Mouse (Mus musculus) ES-Bruce4 (cell line): Measurements from ENCODE around the gene Baz2b. TPM values are rescaled to one million over a fixed set of nuclear protein-coding genes. Genes with fewer than 3 reads are reported as not detected.
"Not testable (repeated sequence)": the region's sequence is repeated elsewhere in the genome, so short reads cannot be mapped to it uniquely, and the experiment has no call there.

Source experiments
- H3K27ac ChIP-seq: 2 replicates; pipeline ENCODE4 v1.5.1; 2012; ENCODE audit warnings: low read length, inconsistent platforms; ENCODE audit not compliant: insufficient read depth
- H3K27me3 ChIP-seq: 2 replicates; pipeline ENCODE4 v1.6.1; 2012; ENCODE audit warnings: mild to moderate bottlenecking, low read length, inconsistent platforms; ENCODE audit not compliant: control insufficient read depth, poor library complexity, insufficient read depth, severe bottlenecking
- H3K36me3 ChIP-seq: 2 replicates; pipeline ENCODE4 v1.6.1; 2012; ENCODE audit warnings: inconsistent platforms, mild to moderate bottlenecking, low read length, moderate library complexity; ENCODE audit not compliant: control insufficient read depth, poor library complexity, insufficient read depth, severe bottlenecking
- H3K4me1 ChIP-seq: one replicate; pipeline ENCODE4 v1.8.1; 2011; ENCODE audit warnings: low read length; ENCODE audit not compliant: control insufficient read depth, insufficient read depth
- H3K4me3 ChIP-seq: 2 replicates; pipeline ENCODE4 v1.5.1; 2011; ENCODE audit warnings: low read depth, mild to moderate bottlenecking, low read length
- H3K9ac ChIP-seq: 2 replicates; pipeline ENCODE4 v1.6.1; 2012; ENCODE audit warnings: low read depth, mild to moderate bottlenecking, inconsistent platforms; ENCODE audit not compliant: poor library complexity, severe bottlenecking
- H3K9me3 ChIP-seq: replicated peaks from 2 replicates; pipeline ENCODE4 v1.6.1; 2012; ENCODE audit warnings: mild to moderate bottlenecking, low read length, inconsistent platforms; ENCODE audit not compliant: control insufficient read depth, poor library complexity, insufficient read depth, severe bottlenecking
- CTCF ChIP-seq: IDR thresholded peaks from one replicate; pipeline ENCODE4 v1.8.1; 2011; ENCODE audit warnings: low read depth, low read length
- EP300 ChIP-seq: IDR thresholded peaks from 2 replicates; pipeline ENCODE4 v1.6.1; 2011; ENCODE audit warnings: low read depth, low read length; ENCODE audit not compliant: insufficient read depth
- POLR2A ChIP-seq: IDR thresholded peaks from one replicate; pipeline ENCODE4 v1.8.1; 2011; ENCODE audit warnings: low read length; ENCODE audit not compliant: insufficient read depth
- polyA plus RNA-seq: library from polyadenylated mRNA; stranded (reverse); fragments of >200 nt; gene quantifications from 2 replicates; pipeline ENCODE4 v1.2.4, GENCODE M21; 2011; ENCODE audit warnings: low read depth; ENCODE audit not compliant: missing spikeins, insufficient read depth, insufficient read length

The Baz2b gene
- polyA plus RNA-seq, 1 experiment: 43.2 TPM

DNA sequence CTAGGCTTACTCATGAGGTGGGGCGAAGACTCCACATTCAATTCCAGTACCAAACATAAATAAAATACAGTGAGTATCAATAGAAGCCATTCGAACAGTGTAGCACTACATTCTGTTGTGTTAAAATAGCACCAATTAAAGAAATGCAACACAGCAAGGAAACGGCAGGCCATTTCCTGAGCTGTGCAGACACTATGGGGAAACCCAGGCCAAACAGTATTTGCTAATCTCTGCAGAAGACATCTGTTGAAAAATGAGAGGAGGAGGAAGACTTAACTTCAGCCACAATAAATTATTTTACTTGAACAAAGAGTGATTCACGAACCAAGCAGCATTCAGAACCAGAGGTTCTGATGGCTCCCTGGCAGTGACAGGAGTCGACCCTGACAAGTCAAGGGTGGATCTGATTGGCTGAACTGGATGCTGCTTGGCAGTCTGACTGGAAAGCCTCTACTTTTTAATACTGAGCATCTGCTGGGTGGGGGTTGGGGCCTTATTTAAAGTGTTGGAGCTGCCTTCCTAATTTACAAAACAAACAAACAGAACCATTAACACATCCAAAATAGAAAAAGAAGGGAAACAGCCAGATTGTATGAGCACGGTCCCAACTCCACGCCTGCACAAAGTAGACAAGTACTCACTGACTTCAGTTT lies 126.5 kb downstream of the Baz2b start:
- Histone ChIP-seq H3K27me3 (no peaks in the 10 kb centered on the region), H3K4me3 (no peak overlapping the region), H3K4me1 (peaks cover 6% of the 10 kb centered on the region), H3K9ac (no peak overlapping the region), H3K36me3 (no peaks in the 10 kb centered on the region), H3K9me3 (no peaks in the 10 kb centered on the region), H3K27ac (peak overlapping the region; percentile 79)
- TF ChIP-seq CTCF: no peak
- TF ChIP-seq POLR2A: no peak
- TF ChIP-seq EP300: no peak

DNA sequence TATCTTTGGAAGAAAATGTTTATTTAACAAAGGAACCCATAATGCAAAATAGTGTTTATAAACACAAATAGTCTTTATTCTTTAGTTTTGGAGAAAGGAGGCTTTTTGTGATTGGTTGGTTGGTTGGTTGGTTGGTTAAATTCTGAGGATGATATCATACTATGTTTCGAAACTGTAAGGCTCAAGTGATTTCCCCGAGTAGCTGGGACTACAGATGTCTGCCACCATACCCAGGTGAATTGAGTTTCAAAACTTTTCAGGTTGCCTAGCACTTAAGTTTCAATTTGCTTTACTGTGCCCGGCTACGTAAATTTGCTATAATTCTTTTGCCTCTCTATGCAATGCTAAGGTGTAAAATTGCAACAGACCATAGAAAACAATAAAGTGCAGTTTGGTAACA lies 127.4 kb downstream of the Baz2b start:
- Histone ChIP-seq H3K4me1 (peaks cover 6% of the 10 kb centered on the region), H3K9ac (no peak overlapping the region), H3K36me3 (no peaks in the 10 kb centered on the region), H3K9me3 (no peaks in the 10 kb centered on the region), H3K27ac (no peak overlapping the region), H3K4me3 (no peak overlapping the region), H3K27me3 (no peaks in the 10 kb centered on the region)
- no peak for TF ChIP-seq POLR2A
- no peak for TF ChIP-seq EP300
- no peak for TF ChIP-seq CTCF

- H3K27me3 ChIP-seq: no peaks in the 10 kb centered on the region
- H3K9ac ChIP-seq: no peak overlapping the region
- H3K4me3 ChIP-seq: no peak overlapping the region
- no peak overlapping the region for H3K27ac ChIP-seq
- H3K4me1 ChIP-seq: peaks cover 9% of the 10 kb centered on the region
- H3K36me3 ChIP-seq: no peaks in the 10 kb centered on the region
- no peaks in the 10 kb centered on the region for H3K9me3 ChIP-seq
- TF ChIP-seq POLR2A (no peak), EP300 (peak; percentile 94)
These were observed 128.8 kb downstream of the Baz2b start for GRCm38 (mm10) chr2:60080831-60081230.

DNA sequence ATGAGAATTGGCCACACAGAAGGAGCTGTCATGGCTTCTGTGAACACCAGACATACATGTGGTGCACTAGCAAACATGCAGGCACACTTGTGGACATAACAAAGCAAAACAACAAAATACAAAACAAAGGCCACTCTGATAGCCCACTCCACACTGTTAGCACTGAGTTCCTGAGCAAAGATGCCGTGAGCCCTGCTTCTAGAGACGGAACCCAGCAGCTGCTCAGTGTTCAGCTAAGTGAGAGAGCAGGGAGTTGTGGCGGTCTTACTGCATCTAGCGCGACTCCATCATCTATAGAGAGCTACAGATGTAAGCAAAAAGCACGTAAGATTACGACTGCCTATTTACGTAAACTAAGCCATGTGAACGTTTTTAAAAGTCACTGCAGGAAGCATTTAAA lies 132.0 kb downstream of the Baz2b start:
- Histone ChIP-seq H3K27me3 (no peaks in the 10 kb centered on the region), H3K4me3 (no peak overlapping the region), H3K36me3 (no peaks in the 10 kb centered on the region), H3K4me1 (peaks cover 10% of the 10 kb centered on the region), H3K27ac (no peak overlapping the region), H3K9me3 (no peaks in the 10 kb centered on the region), H3K9ac (no peak overlapping the region)
- no peak for TF ChIP-seq EP300
- TF ChIP-seq CTCF: no peak
- TF ChIP-seq POLR2A: no peak

DNA sequence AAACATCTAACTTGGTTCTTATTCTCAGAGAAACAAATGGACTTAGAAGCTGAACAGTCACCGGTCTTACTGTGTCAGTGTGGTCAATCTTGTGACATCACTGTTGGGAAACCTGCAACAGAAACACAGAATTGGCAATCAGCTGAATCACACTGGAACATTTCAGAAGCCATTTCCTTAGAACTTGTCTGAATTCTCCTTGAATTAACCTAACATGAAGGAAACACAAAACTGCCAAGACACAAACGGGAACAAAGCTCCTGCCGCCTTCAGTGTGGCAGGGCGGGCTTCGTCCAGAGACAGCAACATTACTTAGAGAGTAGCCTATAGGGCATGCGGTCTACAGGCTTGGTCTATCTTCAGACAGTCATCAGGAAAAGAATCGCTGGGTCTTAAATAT lies 132.8 kb downstream of the Baz2b start:
- no peak overlapping the region for H3K9ac ChIP-seq
- no peaks in the 10 kb centered on the region for H3K36me3 ChIP-seq
- peaks cover 10% of the 10 kb centered on the region for H3K4me1 ChIP-seq
- no peak overlapping the region for H3K4me3 ChIP-seq
- no peaks in the 10 kb centered on the region for H3K9me3 ChIP-seq
- H3K27me3 ChIP-seq: no peaks in the 10 kb centered on the region
- TF ChIP-seq EP300 (no peak), POLR2A (no peak), CTCF (no peak)
- H3K27ac ChIP-seq: no peak overlapping the region

GRCm38 (mm10) chr2:60076025-60076424 lies 133.6 kb downstream of the Baz2b start:
- H3K4me1 ChIP-seq: peaks cover 10% of the 10 kb centered on the region
- no peaks in the 10 kb centered on the region for H3K36me3 ChIP-seq
- H3K9ac ChIP-seq: no peak overlapping the region
- H3K9me3 ChIP-seq: no peaks in the 10 kb centered on the region
- no peak for TF ChIP-seq POLR2A
- TF ChIP-seq EP300: no peak
- TF ChIP-seq CTCF: no peak
- H3K27ac ChIP-seq: peak overlapping the region; percentile 56; the same call in 1 of the 2 replicates
- H3K27me3 ChIP-seq: no peaks in the 10 kb centered on the region
- no peak overlapping the region for H3K4me3 ChIP-seq

GRCm38 (mm10) chr2:60073798-60074197 lies 135.8 kb downstream of the Baz2b start:
- H3K36me3 ChIP-seq, H3K9me3 ChIP-seq, H3K9ac ChIP-seq, H3K27me3 ChIP-seq, H3K4me3 ChIP-seq, H3K4me1 ChIP-seq, H3K27ac ChIP-seq: not testable (repeated sequence)
